Mouse (Mus musculus) heart, adult 2 months (tissue): Measurements from ENCODE around the gene Itga9. TPM values are rescaled to one million over a fixed set of nuclear protein-coding genes. Genes with fewer than 3 reads are reported as not detected.
A peak's percentile ranks its signal among the peaks of the same experiment; 100 is the strongest.

Experiments used
- DNase-seq, 2 experiments: peaks; one replicate each; pipeline ENCODE4 v3.0.0; 2021
- H3K27ac ChIP-seq: fragments of 200-600 bp; 2 replicates; pipeline ENCODE4 v1.8.1; 2022
- H3K27me3 ChIP-seq: fragments of 200-500 bp; 2 replicates; pipeline ENCODE4 v1.6.1; 2012; ENCODE audit warnings: mild to moderate bottlenecking, low read length, inconsistent platforms, mixed read lengths; ENCODE audit not compliant: control insufficient read depth, insufficient read depth
- H3K36me3 ChIP-seq: fragments of 200-500 bp; 2 replicates; pipeline ENCODE4 v1.6.1; 2012; ENCODE audit warnings: low read length, inconsistent platforms; ENCODE audit not compliant: control insufficient read depth, insufficient read depth
- H3K4me1 ChIP-seq: fragments of 200-500 bp; 2 replicates; pipeline ENCODE4 v1.6.1; 2011; ENCODE audit warnings: low read length; ENCODE audit not compliant: control insufficient read depth, insufficient read depth
- H3K4me3 ChIP-seq: fragments of 200-600 bp; 2 replicates; pipeline ENCODE4 v1.8.1; 2022
- H3K79me2 ChIP-seq: fragments of 200-500 bp; replicated peaks from 2 replicates; pipeline ENCODE4 v1.6.1; 2012; ENCODE audit warnings: mild to moderate bottlenecking, inconsistent platforms, low read length, moderate library complexity, mixed read lengths; ENCODE audit not compliant: control insufficient read depth, insufficient read depth
- H3K9ac ChIP-seq: fragments of 200-500 bp; 2 replicates; pipeline ENCODE4 v1.6.1; 2012; ENCODE audit warnings: low read depth, mild to moderate bottlenecking, control low read depth, inconsistent platforms, low read length, mixed read lengths
- CTCF ChIP-seq: fragments of 200-600 bp; IDR thresholded peaks from 2 replicates; pipeline ENCODE4 v1.8.1; 2022; ENCODE audit warnings: antibody characterized with exemption, mild to moderate bottlenecking, moderate library complexity
- EP300 ChIP-seq: fragments of 200-500 bp; IDR thresholded peaks from 2 replicates; pipeline ENCODE4 v1.6.1; 2011; ENCODE audit warnings: low read depth, low read length, control low read depth; ENCODE audit not compliant: insufficient read depth
- POLR2A ChIP-seq: fragments of 200-500 bp; IDR thresholded peaks from 2 replicates; pipeline ENCODE4 v1.6.1; 2011; ENCODE audit warnings: mild to moderate bottlenecking, low read depth, low read length, control low read depth; ENCODE audit not compliant: insufficient read depth
- WGBS: fragments of 180-500 bp; shearing (Covaris S2); methylation state at CpG from one replicate; pipeline ENCODE4 v1.1.7; 2018; 5-methylcytosine and 5-hydroxymethylcytosine counted together
- intact Hi-C: fragments of 180-260 bp; cut with DNase I; formaldehyde crosslinking; loops from one replicate; pipeline ENCODE4 v1.15.1; 2025
- polyA plus RNA-seq: library from polyadenylated mRNA; depleted of rRNA; stranded (reverse); fragments of >200 nt; gene quantifications from 2 replicates; pipeline ENCODE4 v1.2.3, GENCODE M21; 2012
- total RNA-seq, 2 experiments: library from RNA; stranded (reverse); gene quantifications; 2 replicates each; pipeline ENCODE4 v1.2.3; 2021

Gene Itga9
- total and polyA plus RNA-seq, 3 experiments: 34.8 to 41.9 (median 35.3) TPM

DNA sequence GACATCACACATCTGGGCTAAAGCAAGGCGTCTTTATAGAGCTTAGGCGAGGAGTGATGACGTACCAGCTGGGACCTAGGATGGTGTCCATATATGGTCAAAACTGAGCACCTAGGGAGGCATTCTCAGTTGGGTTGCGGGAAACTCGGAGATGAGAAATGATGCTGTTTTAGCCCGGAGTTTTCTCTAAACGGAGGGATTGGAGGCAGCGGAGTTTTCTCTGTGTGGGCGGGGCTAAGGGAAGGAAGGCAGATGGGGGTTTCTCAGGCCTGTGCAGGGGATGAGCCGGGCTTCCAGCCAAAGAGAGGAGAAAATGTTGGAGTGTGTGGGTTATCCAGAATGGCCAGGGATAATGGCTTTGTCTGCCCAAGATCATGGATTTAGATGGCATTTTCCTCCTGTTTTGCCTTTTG lies 182.4 kb downstream of the Itga9 start:
- 69% methylated on average over 10 of the region's 10 CpGs for WGBS
- no peak for DNase-seq

DNA sequence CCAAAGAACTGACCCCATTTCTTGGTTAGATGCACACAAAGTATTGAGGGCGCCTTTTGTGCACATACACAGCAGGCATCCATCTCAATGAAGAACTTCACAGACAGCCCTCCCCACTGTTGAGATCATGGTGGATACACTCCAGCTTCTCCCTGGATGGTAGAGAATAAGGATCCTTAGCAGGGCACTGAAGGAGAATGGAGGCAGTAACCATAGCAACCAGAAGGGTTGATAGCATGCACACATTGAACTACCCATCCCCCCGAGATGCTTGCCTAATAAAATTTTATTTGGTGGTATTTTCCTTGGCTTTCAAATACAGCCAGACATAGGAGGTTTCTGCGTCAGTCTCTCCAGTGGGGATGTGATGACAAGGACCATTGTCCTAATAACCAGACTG lies 184.7 kb downstream of the Itga9 start:
- no peak for DNase-seq
- H3K4me1 ChIP-seq: no peaks in the 10 kb centered on the region
- H3K27me3 ChIP-seq: no peaks in the 10 kb centered on the region
- no peaks in the 10 kb centered on the region for H3K79me2 ChIP-seq
- WGBS: 90% methylated on average over 3 of the region's 3 CpGs
- no peaks in the 10 kb centered on the region for H3K36me3 ChIP-seq
- H3K27ac ChIP-seq: no peak overlapping the region
- intact Hi-C loops: no loop called here
- TF ChIP-seq POLR2A (no peak), CTCF (no peak), EP300 (no peak)
- H3K9ac ChIP-seq: no peak overlapping the region
- no peak overlapping the region for H3K4me3 ChIP-seq

More for the DNA sequence above, 182.4 kb downstream of the Itga9 start:
- TF ChIP-seq POLR2A (no peak), CTCF (no peak), EP300 (no peak)
- Histone ChIP-seq H3K9ac (no peak overlapping the region), H3K27ac (no peak overlapping the region), H3K36me3 (no peaks in the 10 kb centered on the region), H3K4me3 (no peak overlapping the region), H3K4me1 (no peaks in the 10 kb centered on the region), H3K79me2 (no peaks in the 10 kb centered on the region), H3K27me3 (no peaks in the 10 kb centered on the region)
- intact Hi-C loops: no loop called here

DNA sequence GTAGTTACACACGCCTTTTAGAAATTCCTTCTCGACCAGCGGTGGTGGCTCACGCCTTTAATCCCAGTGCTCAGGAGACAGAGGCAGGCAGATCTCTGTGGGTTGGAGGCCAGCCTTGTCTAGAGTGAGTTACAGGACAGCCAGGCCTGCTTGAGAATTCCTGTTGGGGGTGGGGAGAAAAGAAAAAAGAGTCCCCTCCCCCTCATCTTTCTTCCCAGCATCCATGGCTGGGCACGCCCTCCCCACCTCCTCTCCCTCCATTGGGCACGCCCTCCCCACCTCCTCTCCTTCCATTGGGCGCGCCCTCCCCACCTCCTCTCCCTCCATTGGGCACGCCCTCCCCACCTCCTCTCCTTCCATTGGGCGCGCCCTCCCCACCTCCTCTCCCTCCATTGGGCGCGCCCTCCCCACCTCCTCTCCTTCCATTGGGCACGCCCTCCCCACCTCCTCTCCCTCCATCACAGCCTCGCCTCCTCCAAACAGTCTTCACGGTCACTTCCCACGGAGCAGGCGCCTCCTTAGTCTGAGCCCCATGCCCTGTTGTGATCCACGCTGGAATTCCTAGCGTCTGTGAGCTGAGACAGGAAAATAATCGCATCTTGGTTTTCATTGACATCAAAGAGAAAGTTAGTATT lies 186.8 kb downstream of the Itga9 start:
- intact Hi-C loops: no loop called here
- H3K9ac ChIP-seq: no peak overlapping the region
- no peaks in the 10 kb centered on the region for H3K27me3 ChIP-seq
- WGBS: 86% methylated on average over 15 of the region's 21 CpGs
- H3K79me2 ChIP-seq: no peaks in the 10 kb centered on the region
- no peak for DNase-seq
- no peak for TF ChIP-seq POLR2A
- TF ChIP-seq EP300: no peak
- TF ChIP-seq CTCF: no peak
- H3K27ac ChIP-seq: no peak overlapping the region
- no peak overlapping the region for H3K4me3 ChIP-seq
- no peaks in the 10 kb centered on the region for H3K4me1 ChIP-seq
- H3K36me3 ChIP-seq: no peaks in the 10 kb centered on the region

DNA sequence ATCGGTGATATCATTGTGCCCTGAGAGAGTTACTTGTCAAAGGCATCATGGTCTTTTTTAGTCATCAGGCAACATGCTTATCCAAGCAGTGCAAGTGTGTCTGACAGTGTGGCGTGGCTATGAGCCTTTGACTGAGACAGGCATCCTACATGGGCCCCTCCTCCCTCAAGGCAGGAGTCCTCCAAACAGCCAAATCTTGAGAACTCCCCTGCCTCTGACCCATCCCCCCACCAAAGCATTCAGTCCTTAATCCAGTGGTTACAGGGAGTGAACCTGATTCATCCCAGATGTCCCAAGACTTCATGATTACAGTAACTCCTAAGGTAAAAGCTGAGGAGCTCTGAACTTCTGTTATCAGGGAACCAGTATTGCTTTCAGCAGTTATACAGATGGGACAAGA lies 188.2 kb downstream of the Itga9 start:
- Histone ChIP-seq H3K9ac (no peak overlapping the region), H3K36me3 (no peaks in the 10 kb centered on the region), H3K27ac (no peak overlapping the region), H3K4me1 (peaks cover 3% of the 10 kb centered on the region; the same call in 1 of the 2 replicates), H3K79me2 (no peaks in the 10 kb centered on the region), H3K27me3 (no peaks in the 10 kb centered on the region), H3K4me3 (no peak overlapping the region)
- WGBS: 70% methylated on average over 2 of the region's 2 CpGs
- no peak for DNase-seq
- TF ChIP-seq EP300: no peak
- TF ChIP-seq CTCF: no peak
- no peak for TF ChIP-seq POLR2A
- intact Hi-C loops: loop anchor here (5.0 kb wide), 1 partner anchor 63 kb away; no protein-coding TSS in a partner anchor

DNA sequence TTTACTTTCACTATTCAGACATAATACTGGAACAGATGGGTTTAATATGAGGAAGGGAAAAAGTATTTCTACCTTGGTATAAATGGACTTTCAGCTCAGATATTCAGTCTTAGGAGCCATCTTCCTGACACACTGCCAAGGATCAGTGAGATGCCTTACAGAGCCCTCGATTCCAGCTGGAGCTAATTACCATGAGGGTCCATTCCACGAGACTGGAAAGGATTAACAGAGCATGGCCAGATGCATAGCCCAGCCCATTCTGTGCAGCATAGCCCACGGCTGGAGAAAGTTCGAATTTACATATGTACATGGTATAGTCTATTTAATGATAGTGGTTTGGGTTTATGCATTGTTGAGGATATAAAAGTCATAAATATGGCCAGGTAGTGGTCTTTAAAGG lies 188.8 kb downstream of the Itga9 start:
- intact Hi-C loops: loop anchor here (5.0 kb wide), 1 partner anchor 62 kb away; no protein-coding TSS in a partner anchor
- DNase-seq: no peak
- Histone ChIP-seq H3K27me3 (no peaks in the 10 kb centered on the region), H3K4me3 (no peak overlapping the region), H3K79me2 (no peaks in the 10 kb centered on the region), H3K36me3 (no peaks in the 10 kb centered on the region), H3K9ac (no peak overlapping the region), H3K27ac (no peak overlapping the region), H3K4me1 (peaks cover 3% of the 10 kb centered on the region; the same call in 1 of the 2 replicates)
- WGBS: 82% methylated on average over 4 of the region's 4 CpGs
- TF ChIP-seq CTCF (no peak), EP300 (no peak), POLR2A (no peak)

DNA sequence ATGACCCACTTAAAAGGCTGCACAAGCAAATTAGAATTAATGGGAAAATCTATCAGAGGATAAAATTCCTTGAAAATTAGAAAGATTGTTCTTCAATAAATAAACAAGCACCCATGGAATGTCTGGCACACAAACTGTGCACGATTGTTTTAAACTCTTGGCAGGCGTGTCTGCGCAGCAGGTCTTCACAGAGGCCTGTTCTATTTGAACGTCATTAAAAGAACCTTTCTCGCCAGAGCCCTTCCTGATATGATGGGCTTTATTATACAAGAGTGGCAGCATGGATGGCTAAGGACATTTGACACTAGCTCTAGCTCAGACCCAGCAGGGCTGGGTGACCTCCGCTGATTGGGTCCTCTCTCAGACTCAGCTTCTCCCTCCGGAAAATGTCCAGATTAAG lies 192.6 kb downstream of the Itga9 start:
- H3K9ac ChIP-seq: no peak overlapping the region
- peak overlapping the region; percentile 57 for H3K27ac ChIP-seq
- WGBS: 62% methylated on average over 7 of the region's 7 CpGs
- peak in 1 of 2 experiments; percentile 23 for DNase-seq
- H3K27me3 ChIP-seq: no peaks in the 10 kb centered on the region
- TF ChIP-seq CTCF (no peak), EP300 (no peak), POLR2A (no peak)
- H3K36me3 ChIP-seq: no peaks in the 10 kb centered on the region
- intact Hi-C loops: loop anchor here (5.0 kb wide), 1 partner anchor 58 kb away; no protein-coding TSS in a partner anchor
- H3K4me3 ChIP-seq: no peak overlapping the region
- H3K79me2 ChIP-seq: no peaks in the 10 kb centered on the region
- H3K4me1 ChIP-seq: peaks cover 8% of the 10 kb centered on the region
